Mouse (Mus musculus) G1E (cell line): ENCODE results near the gene Iqcm.

Source experiments
- CTCF ChIP-seq: IDR thresholded peaks from 2 replicates; pipeline ENCODE4 v1.5.1; 2012; ENCODE audit warnings: low read depth, low read length, inconsistent platforms, mixed read lengths
- GATA1 ChIP-seq: IDR thresholded peaks from 2 replicates; pipeline ENCODE4 v1.6.1; 2012; ENCODE audit warnings: borderline replicate concordance, low read length, inconsistent platforms, mixed read lengths
- POLR2AphosphoS5 ChIP-seq: IDR thresholded peaks from 2 replicates; pipeline ENCODE4 v1.6.1; 2012; ENCODE audit warnings: low read depth, low read length, inconsistent platforms; ENCODE audit not compliant: insufficient replicate concordance
- TAL1 ChIP-seq: conservative IDR thresholded peaks from 2 replicates; pipeline ENCODE4 v1.6.1; 2012; ENCODE audit warnings: low read depth, low read length, inconsistent platforms, mixed read lengths

GRCm38 (mm10) chr8:75642958-75643357 is 194.5 kb downstream of the Iqcm start:
- TF ChIP-seq GATA1: no peak
- no peak for TF ChIP-seq CTCF
- no peak for TF ChIP-seq POLR2AphosphoS5
- no peak for TF ChIP-seq TAL1
